Mouse (Mus musculus): ENCODE results near the gene Sema4b.

Sema4b gene

GRCm38 (mm10) chr7:80221179-80221750 is 34.6 kb downstream of the Sema4b start:
- no peak for DNase-seq

DNA sequence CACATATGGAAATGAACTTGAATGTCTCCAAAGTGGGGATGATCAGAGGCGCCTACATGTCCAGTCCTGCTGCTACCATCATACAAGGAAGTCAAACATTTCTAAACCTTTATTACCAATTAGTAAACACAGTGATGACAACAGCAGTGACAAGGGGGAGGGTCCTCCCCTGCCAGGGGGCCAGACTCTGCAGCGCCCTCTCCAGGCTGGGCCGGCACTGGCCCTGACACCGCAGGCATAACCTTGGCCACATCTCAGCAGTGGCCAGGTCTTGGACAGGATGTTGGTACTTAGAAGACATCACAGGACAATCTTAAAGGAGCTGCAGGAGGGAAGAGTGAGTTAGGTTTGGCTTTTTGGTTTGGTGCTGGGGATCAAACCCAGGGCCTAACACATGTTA is 40.4 kb downstream of the Sema4b start:
- no peak for DNase-seq

DNA sequence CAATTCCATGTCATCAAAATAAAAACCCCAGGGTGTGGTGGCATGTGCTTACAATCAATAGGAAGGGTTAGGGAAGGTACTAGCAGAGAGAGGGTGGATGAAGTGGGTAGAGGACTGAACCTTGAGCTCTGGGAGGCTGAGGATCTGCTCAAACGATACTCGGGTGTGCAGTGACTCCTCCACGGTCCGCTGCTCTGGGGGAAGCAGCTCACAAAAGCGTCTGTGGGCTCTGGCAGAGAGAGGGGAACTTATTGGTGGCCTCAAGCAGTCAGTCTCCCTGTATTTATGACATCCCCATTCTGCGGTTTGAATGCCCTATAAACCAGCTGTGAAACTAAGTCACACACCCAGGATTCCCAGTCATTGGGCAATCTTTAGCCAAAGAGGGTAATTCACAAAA is 43.6 kb downstream of the Sema4b start:
- DNase-seq = no peak

DNA sequence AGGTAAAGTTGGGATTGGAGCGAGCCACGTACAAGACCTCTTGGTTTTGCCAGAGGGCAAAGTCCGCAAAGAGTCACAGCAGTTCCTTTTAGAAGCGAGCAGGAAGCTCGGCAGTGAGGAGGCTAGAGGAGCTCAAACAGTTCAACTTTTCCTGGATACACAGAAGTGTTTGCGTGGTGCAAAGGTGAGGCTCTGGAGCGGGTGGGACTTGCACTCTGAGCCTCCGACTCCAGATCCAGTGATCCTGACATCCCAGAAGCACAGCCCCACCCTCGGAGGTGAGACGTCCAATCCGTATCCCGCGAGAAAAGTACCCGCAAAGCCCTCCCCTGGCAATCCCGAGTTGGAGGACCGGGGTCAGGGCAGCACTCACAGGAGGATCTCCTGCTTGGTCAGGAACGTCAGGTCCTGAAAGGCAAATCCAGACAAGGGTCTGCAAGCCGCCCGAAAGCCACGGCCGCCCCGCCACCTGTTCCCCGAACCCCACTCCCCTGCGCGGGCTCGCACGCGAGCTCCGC is 45.4 kb downstream of the Sema4b start:
- DNase-seq = no peak

DNA sequence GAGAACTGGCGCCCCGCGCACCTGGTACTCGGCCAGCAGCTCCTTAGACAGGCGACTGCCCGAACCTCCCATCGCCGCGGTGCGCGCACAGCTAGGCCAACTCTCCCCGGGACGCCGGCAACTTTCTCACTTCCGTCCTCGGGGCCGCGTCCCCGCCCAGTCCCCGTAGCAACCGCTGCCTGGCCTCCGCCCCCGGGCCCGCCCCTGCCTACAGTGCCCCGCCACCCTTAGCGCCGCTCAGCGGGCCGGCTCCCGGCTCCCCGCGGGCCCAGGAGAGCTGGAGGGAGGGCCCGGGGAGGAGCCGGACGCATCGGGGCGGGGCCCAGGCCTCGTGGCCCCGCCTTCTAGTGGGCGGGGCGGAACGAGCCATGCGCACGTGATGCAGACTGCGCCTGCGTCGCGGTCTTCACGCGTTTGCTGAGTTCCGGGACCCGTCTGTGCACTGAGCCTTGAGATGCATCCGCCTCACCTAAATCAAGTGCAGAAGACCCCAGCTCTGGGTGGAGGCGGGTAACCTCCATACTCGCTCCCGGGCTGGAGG is 45.9 kb downstream of the Sema4b start, which contains the start of the genes Cib1 and Gdpgp1:
TSS of gene Cib1 (minus strand) at position 325 of the 541 bp plus-strand sequence.
TSS of gene Gdpgp1 (plus strand) at position 377 of the 541 bp plus-strand sequence.
- DNase-seq = peak; percentile 89

- DNase-seq = no peak
These were observed 47.2 kb downstream of the Sema4b start for GRCm38 (mm10) chr7:80233799-80234198.

DNA sequence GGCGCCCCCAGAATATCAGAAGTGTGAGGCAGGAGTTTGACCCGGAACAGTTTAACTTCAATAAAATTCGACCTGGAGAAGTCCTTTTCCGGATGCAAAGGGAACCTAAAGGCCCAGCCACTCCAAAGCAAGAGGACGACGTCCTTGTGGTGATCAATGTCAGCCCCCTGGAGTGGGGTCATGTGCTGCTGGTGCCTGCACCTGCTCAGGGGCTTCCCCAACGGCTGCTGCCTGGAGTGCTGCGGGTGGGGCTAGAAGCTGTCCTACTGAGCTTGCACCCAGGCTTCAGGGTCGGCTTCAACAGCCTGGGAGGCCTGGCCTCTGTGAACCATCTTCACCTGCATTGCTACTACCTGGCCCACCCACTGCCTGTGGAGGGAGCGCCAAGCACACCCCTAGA is 51.9 kb downstream of the Sema4b start:
- DNase-seq = no peak

GRCm38 (mm10) chr7:80241661-80242060 is 55.0 kb downstream of the Sema4b start:
- no peak for DNase-seq

GRCm38 (mm10) chr7:80244851-80245250 is 58.2 kb downstream of the Sema4b start:
- DNase-seq = peak; percentile 21

DNA sequence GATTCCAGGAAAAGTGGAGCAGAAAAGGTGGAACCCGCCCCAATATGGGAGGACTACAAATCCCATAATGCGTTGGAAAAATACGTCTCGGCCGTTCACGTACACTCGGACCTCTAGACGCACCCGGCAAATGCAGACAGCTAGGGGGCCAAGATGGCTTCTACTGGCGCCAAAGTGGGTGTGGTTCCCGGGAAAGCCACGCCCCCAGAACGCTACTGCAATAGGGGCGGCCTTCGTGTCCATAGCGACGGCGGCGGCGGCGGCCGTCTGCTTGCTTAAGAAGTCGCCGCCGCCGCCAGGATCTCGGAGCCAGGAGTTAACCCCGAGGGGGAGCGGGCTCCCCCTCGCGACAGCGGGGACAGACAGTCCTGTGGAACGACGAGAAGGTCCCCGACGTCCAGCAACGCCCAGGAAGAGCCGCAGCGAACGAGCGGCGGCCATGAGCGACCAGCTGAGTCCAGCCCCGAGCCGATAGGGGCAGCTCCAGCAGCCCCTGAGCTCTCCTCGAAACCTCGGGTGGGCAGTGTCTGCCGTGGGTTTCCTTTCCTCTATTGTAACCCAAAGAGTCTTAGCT is 59.6 kb downstream of the Sema4b start, which contains the start of gene Ttll13:
TSS of gene Ttll13 (plus strand) at position 229 of the 574 bp plus-strand sequence.
- DNase-seq = peak; percentile 98

DNA sequence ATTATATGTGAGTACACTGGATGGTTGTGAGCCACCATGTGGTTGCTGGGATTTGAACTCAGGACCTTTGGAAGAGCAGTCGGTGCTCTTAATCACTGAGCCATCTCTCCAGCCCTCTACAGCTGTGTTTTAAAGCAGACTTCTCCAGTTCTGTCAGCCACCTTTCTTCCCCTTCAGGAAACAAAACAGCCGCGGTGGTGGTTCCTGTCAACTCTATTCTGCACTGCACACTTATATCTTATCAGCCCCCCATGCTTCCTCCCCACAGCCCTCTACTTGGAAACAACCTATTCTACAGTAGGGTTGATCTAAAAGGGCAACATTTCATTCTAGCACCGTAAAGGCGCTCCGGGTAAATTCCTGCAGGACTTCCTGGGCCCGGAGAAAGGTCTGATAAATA is 60.2 kb downstream of the Sema4b start:
- no peak for DNase-seq

- no peak for DNase-seq
These were observed 65.8 kb downstream of the Sema4b start for GRCm38 (mm10) chr7:80252437-80252836.

GRCm38 (mm10) chr7:80252886-80253285 is 66.2 kb downstream of the Sema4b start:
- DNase-seq = no peak

DNA sequence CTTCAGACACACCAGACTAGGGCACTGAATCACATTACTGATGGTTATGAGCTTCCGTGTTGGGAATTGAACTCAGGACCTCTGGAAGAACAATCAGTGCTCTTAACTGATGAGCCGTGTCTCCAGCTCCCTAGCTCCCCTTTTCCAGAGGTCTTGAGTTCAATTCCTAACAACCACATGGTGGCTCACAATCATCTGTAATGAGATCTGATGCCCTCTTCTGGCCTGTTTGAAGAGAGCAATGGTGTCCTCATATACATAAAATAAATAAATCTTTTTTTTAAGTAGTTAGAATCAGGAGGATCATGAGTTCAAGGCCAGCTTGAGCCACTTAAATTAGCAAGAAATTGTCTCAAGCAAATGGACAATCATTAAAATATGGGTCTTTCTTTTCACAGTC is 69.3 kb downstream of the Sema4b start:
- no peak for DNase-seq

DNA sequence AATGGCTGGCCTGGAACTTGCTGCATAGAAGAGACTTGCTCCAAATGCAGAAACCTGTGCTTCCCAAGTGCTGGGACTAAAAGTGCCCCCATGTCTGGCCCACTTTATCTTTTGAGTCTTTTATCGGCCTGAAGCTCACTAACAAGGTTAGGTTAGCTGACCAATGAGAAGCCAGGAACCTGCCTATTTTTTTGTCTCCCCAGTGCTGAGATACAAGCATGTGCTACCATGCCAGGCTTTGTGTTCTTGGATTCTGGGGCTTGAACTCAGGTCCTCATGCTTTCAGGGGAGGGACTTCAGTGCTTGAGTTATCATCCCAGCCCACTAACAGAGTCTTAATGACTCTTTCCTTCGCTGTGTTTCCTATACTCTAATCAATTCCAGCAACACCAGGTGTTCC is 71.1 kb downstream of the Sema4b start:
- no peak for DNase-seq

DNA sequence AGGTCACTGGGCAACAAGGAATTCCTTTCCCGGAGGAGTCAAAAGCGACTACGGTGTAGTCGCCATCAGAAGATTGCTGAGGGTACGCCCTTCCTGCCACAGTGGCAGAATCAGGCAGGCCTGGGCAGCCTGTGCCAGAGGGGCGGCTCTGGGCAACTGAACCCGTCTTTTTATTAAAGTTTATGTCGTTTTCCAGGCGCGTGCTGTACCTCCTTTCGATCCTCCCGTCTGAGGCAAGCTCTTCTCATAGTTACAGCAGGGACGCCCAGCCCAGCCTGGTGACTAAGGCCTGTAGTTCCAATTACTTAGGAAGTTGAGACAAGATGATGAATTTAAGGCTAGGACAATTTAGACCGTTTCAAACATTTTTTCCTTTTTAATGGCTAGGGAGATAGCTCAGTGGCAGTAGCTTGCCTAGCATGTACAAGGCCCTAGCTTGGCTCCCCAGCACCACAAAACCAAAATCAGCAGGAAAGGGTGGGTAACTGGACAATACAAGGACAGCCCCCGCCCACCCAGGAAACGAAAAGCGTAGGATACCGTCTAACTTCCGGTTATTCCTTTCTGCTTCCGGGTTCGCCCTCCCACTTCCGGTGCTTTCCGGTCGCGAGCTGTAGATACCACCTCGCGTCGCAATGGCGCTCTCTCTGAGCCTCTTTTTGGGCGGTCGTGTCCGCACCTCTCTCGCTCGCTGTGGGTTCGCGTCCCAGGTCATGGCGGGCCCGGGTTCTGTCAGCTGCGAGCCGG is 74.2 kb downstream of the Sema4b start, which contains the start of gene Ngrn:
TSS of gene Ngrn (plus strand) at position 591 of the 747 bp plus-strand sequence.
- DNase-seq = peak; percentile 81

GRCm38 (mm10) chr7:80261372-80261990 is 74.8 kb downstream of the Sema4b start:
- DNase-seq = no peak

DNA sequence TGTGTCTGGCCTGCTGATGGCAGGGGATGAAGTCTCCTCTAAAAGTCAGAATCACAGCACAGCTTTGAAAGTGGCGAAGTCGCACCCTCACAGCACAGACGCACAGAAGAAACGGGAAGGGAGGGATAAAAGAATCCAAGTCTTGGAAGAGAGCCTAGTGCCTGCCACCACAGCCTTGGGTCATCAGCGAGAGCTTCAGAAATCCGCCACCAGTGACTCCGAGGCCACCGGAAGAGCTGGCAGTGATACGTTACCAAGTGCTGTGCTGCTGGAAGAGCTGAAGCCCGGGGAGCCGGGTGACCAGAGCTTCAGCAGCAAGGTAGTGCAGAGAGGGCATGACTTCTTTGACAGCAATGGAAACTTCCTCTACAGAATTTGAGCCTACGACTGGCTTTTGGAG is 78.0 kb downstream of the Sema4b start:
- no peak for DNase-seq

GRCm38 (mm10) chr7:80267764-80268163 is 81.1 kb downstream of the Sema4b start:
- DNase-seq = no peak

DNA sequence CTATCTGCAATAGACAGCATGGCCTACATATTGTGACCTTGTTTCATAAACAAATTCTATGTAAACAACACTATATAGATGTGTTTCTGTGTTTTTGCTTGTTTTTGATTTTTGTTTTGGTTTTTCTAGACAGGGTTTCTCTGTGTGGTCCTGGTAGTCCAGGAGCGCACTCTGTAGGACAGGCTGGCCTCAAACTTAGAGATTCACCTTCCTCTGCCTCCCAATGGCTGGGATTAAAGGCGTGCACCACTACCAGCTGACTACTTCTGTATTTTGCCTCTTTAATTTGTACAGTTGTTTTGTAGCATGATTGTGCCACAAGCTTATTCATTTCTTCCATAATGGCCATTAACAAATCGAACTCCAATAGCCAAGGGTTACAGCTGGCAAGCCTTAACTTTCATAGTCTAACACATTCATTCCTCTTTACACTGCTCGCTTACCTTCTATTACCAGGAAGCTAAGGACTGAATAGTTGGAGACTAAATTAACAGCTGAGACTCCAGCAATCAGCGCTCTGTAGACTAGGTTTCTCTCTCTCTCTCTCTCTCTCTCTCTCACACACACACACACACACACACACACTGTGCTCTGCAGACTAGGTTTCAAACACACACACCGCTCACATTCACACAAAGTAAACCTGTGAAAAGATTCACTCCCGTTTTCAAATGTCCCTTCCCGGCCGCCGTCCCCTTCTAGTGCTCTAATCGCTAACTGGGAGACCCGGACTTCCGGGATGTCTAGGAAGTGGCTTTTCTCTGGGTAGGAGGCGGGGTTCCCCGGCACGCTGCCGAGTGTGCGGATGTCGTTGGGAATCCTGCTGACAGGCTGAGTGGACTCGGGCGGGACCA is 82.5 kb downstream of the Sema4b start, which contains the start of gene Vps33b:
TSS of gene Vps33b (plus strand) at position 753 of the 854 bp plus-strand sequence.
- DNase-seq = peak; percentile 95

DNA sequence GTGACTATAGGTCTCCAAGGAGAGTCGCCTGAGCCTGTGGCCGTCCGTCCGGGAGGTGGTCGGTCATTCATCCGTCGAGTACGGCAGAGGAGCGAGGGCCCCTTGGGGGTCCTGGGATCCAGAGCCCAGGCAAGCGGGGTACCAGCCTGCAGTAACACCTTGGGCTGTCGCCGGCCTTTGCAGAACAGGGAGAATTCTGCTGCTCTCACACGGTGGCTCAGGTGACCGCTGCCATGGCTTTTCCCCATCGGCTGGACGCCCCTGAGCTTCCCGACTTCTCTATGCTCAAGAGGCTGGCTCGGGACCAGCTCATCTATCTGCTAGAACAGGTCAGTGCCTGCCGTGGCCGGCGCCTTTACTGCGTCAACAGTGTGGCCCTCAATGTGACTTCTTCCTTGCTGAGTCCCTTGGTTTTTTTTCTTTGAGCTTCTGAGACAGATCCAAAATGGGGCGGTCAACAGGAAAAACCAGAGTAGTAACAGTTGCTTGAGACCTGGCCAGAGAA is 83.2 kb downstream of the Sema4b start:
- DNase-seq = peak; percentile 68

GRCm38 (mm10) chr7:80273456-80273855 is 86.8 kb downstream of the Sema4b start:
- DNase-seq = no peak

Data from cerebellum, adult 11-12 months (tissue).